Mouse (Mus musculus): ENCODE measurements around the gene Rcor2. TPM values are rescaled to one million over a fixed set of nuclear protein-coding genes. Genes with fewer than 3 reads are reported as not detected.

Rcor2 gene
- polyA plus RNA-seq, 1 experiment: 11.6 TPM

DNA sequence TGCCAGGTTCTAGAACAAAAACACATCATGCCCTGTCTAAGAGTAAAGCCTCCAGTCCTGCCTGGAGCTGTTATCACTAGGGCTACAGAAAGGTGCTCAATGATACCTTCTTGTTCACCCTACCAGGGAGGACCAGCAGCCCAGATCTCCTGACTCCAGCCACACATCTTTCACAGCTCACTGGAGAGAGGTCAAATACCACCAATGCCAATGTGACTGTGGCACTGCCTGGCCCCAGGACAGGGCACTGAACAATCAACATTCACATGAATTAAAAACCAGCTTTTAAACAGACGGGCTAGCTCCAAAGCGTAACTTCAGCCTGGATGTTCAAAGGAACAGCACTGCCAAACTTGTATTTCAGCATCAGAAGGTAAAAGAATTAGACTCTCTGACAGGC lies 31.1 kb upstream of the Rcor2 start:
- Histone ChIP-seq H3K4me1 (ENCODE audit: control insufficient read depth, insufficient read depth, low read length) (no peaks in the 10 kb centered on the region), H3K4me3 (ENCODE audit: insufficient read depth, low read length) (no peak overlapping the region), H3K27ac (ENCODE audit: insufficient read depth, low read length) (no peak overlapping the region)
- TF ChIP-seq POLR2A (IDR thresholded peaks at IDR 0.05; ENCODE audit: low read depth, low read length) (no peak), CTCF (IDR thresholded peaks at IDR 0.05; ENCODE audit: borderline replicate concordance, insufficient read depth, low read length) (no peak)

DNA sequence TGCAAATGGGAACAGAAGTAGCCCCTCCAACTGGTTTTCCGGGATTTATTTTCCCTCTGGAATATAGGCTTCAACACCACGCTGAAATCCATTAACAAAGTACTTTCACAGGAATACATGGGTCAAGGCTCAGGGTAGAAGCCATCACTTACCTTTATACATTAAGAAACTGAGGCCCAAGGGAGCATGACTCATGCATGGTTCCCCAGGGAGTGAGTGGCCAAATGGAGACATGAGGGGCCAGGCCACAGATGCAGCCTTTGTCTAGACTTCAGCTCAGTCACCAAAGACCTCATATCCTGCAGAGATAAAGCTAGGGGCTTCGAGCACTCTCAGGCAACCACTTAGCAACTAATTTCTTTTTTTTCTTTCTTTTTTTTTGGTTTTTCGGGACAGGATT lies 30.4 kb upstream of the Rcor2 start:
- Histone ChIP-seq H3K4me1 (ENCODE audit: control insufficient read depth, insufficient read depth, low read length) (no peaks in the 10 kb centered on the region), H3K4me3 (ENCODE audit: insufficient read depth, low read length) (no peak overlapping the region), H3K27ac (ENCODE audit: insufficient read depth, low read length) (no peak overlapping the region)
- TF ChIP-seq CTCF (IDR thresholded peaks at IDR 0.05; ENCODE audit: borderline replicate concordance, insufficient read depth, low read length) (no peak), POLR2A (IDR thresholded peaks at IDR 0.05; ENCODE audit: low read depth, low read length) (no peak)

DNA sequence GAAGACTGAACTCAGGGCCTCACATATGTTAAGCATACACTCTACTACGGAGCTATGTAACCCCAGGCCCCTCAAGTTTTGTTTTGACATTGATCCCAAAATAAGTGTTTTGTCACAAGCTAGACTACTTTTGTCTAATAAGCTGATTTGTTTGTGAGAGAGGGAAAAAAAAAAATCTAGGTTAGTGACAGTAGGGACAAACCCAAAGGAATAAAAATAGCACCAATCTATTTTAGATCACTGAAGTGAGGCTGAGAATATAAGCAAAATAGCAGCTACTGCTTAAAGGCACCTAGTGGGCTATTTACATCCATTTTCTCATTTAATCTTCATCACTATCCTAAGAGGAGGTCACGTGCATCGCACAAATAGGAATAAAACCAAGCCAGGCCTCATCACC lies 27.6 kb upstream of the Rcor2 start:
- Histone ChIP-seq H3K27ac (ENCODE audit: insufficient read depth, low read length) (no peak overlapping the region), H3K4me1 (ENCODE audit: control insufficient read depth, insufficient read depth, low read length) (no peaks in the 10 kb centered on the region)
- no peak for TF ChIP-seq POLR2A (IDR thresholded peaks at IDR 0.05; ENCODE audit: low read depth, low read length)
- TF ChIP-seq CTCF (IDR thresholded peaks at IDR 0.05; ENCODE audit: borderline replicate concordance, insufficient read depth, low read length): no peak

DNA sequence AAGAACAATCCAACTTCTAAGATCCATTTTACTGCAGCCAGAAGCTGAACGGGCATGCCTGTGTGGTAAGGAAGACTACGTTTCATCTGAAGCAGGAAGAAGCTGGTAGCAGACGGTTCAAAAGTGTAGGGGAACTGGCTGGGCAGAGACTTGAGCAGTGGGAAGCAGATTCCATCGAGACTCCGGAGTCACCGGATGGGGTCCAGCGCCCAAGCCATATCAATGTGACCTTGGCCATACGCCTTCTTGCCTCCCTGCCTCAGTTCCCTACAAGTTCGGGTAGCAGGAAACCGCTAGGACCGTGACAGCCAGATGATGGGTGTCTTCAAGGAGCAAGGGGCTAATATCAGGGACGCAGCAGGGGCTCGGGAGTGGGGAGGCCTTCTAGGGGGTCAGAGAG lies 26.8 kb upstream of the Rcor2 start:
- H3K4me1 ChIP-seq (ENCODE audit: control insufficient read depth, insufficient read depth, low read length): no peaks in the 10 kb centered on the region
- TF ChIP-seq POLR2A (IDR thresholded peaks at IDR 0.05; ENCODE audit: low read depth, low read length) (no peak), CTCF (IDR thresholded peaks at IDR 0.05; ENCODE audit: borderline replicate concordance, insufficient read depth, low read length) (no peak)
- peak overlapping the region; percentile 76 for H3K4me3 ChIP-seq (ENCODE audit: insufficient read depth, low read length)
- no peak overlapping the region for H3K27ac ChIP-seq (ENCODE audit: insufficient read depth, low read length)

More for the DNA sequence above, 27.6 kb upstream of the Rcor2 start:
- peak overlapping the region; percentile 76 for H3K4me3 ChIP-seq (ENCODE audit: insufficient read depth, low read length)

DNA sequence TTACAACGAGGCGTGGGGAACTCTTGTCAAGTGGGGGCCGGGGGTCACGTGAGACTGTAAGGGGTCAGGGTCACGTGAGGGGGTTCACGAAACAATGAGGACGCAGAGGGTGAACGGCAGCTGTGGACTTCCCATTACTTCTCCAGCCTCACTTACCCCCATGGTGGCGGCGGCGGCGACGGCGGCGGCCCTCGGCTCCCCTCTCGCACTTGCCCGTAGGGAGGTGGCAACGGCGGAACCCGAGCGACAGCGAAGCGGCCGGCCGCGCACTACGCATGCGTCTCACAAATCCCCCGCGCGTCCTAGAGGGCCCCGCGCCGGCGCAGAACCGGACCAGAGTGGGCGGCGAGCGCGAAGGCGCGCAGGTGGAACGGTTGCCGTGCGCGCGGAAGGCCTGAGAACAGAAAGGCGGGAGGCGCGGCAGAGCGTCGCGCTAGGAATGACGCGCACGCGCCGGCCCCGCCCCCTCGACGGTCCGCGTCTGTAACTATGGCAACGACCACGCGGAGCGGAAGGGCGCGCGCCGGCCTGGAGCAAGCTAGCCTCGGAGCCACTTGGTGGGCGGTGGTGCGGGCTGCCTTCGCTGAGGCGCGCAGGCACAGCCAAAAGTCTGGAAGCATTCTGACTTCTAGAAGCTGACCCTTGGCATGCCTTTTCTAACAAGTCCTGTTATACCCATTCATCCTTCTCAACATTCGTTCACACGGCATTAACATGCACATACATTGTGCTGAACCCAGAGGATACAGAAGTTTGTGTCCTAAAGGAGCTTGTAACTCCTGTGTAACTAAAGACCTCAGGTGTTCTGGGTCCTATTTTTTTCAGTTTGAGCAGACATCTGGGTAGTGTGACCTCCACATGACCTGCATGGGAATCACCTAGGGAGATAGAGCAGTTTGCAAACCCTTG lies 26.1 kb upstream of the Rcor2 start, which contains the start of gene Naa40:
TSS of gene Naa40 (minus strand) at position 402 of the 909 bp plus-strand sequence.
- TF ChIP-seq POLR2A (IDR thresholded peaks at IDR 0.05; ENCODE audit: low read depth, low read length) (peak; percentile 62), CTCF (IDR thresholded peaks at IDR 0.05; ENCODE audit: borderline replicate concordance, insufficient read depth, low read length) (no peak)
- Histone ChIP-seq H3K4me1 (ENCODE audit: control insufficient read depth, insufficient read depth, low read length) (no peaks in the 10 kb centered on the region), H3K4me3 (ENCODE audit: insufficient read depth, low read length) (peak within 1 kb of the TSS; percentile 76), H3K27ac (ENCODE audit: insufficient read depth, low read length) (peak within 1 kb of the TSS; percentile 29; the same call in 1 of the 2 replicates)

DNA sequence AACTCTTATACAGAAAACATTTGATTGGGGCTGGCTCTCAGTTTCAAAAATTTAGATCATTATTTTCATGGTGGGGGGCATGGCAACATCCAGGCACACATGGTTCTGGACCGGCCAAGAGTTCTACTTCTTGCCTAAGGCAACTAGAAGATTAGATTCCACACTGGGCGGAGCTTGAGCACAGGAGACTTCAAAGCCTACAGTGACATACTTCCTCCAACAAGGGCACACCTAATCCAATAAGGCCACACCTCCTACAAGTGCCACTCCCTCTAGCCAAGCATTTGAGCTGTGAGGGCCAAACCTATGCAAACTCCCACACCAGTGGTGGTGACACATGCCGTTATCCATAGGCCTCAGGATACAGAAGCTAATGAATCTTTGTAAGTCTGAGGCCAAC lies 21.1 kb upstream of the Rcor2 start:
- TF ChIP-seq POLR2A (IDR thresholded peaks at IDR 0.05; ENCODE audit: low read depth, low read length): no peak
- no peak for TF ChIP-seq CTCF (IDR thresholded peaks at IDR 0.05; ENCODE audit: borderline replicate concordance, insufficient read depth, low read length)
- no peak overlapping the region for H3K4me3 ChIP-seq (ENCODE audit: insufficient read depth, low read length)
- no peak overlapping the region for H3K27ac ChIP-seq (ENCODE audit: insufficient read depth, low read length)
- H3K4me1 ChIP-seq (ENCODE audit: control insufficient read depth, insufficient read depth, low read length): no peaks in the 10 kb centered on the region

DNA sequence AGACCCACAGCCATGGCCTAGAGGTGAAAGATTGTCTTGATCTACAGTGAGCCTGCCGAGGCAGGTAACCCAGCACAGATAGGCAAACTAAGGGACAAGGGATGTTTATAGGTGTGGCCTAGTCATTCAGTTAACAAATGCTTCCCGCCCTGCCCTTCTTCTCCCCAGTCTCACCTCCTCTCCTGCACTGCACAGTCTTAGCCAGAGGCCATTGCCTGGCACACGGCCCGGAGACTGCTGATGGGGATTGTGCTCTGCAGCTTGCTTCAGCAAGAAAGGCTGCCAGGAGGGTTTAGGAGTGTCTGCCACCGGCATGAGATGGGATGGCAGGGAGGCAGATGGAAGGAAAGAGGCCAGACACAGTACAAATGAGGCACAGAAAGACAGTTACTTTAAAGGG lies 9.2 kb upstream of the Rcor2 start:
- H3K4me1 ChIP-seq (ENCODE audit: control insufficient read depth, insufficient read depth, low read length): no peaks in the 10 kb centered on the region
- H3K4me3 ChIP-seq (ENCODE audit: insufficient read depth, low read length): no peak overlapping the region
- TF ChIP-seq CTCF (IDR thresholded peaks at IDR 0.05; ENCODE audit: borderline replicate concordance, insufficient read depth, low read length) (no peak), POLR2A (IDR thresholded peaks at IDR 0.05; ENCODE audit: low read depth, low read length) (no peak)
- no peak overlapping the region for H3K27ac ChIP-seq (ENCODE audit: insufficient read depth, low read length)

DNA sequence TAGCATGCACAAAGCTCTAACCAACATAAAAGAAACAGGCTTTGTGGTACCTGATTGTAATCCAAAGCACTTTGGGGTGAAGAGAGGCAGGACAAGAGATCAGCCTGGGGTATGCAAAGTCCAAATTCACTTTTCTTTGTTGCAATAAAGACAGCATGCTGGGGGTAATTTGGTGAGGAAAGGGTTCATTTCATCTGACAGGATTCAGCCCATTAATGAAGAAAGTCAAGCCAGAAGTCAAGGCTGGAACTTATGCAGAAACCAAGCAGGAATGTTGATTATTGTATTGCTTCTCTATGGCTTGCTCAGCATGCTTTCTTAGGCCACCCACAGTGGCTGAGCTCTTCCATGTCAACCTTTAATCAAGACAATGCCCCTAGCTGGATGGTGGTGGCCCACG lies 5.6 kb upstream of the Rcor2 start:
- no peak overlapping the region for H3K27ac ChIP-seq (ENCODE audit: insufficient read depth, low read length)
- H3K4me1 ChIP-seq (ENCODE audit: control insufficient read depth, insufficient read depth, low read length): 0 out of 2 replicates have a peak, but pooled peaks cover 3% of the 10 kb centered on the region

DNA sequence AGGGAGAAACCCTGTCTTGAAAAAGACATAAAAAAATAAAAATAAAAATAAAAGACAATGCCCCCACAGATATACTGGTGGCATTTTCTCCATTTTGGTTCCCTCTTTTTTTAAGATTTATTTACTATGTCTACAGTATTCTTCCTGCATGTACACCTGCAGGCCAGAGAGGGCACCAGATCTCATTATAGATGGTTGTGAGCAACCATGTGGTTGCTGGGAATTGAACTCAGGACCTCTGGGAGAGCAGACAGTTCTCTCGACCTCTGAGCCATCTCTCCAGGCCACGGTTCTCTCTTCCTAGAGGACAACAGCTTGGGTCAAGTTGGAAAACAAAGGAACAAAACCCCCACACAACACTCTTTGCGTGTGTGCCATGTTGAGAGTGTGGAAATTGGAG lies 5.2 kb upstream of the Rcor2 start:
- Histone ChIP-seq H3K4me3 (ENCODE audit: insufficient read depth, low read length) (no peak overlapping the region), H3K27ac (ENCODE audit: insufficient read depth, low read length) (no peak overlapping the region)
- TF ChIP-seq CTCF (IDR thresholded peaks at IDR 0.05; ENCODE audit: borderline replicate concordance, insufficient read depth, low read length) (no peak), POLR2A (IDR thresholded peaks at IDR 0.05; ENCODE audit: low read depth, low read length) (no peak)

More for the DNA sequence above, 5.6 kb upstream of the Rcor2 start:
- no peak overlapping the region for H3K4me3 ChIP-seq (ENCODE audit: insufficient read depth, low read length)
- no peak for TF ChIP-seq POLR2A (IDR thresholded peaks at IDR 0.05; ENCODE audit: low read depth, low read length)
- no peak for TF ChIP-seq CTCF (IDR thresholded peaks at IDR 0.05; ENCODE audit: borderline replicate concordance, insufficient read depth, low read length)

DNA sequence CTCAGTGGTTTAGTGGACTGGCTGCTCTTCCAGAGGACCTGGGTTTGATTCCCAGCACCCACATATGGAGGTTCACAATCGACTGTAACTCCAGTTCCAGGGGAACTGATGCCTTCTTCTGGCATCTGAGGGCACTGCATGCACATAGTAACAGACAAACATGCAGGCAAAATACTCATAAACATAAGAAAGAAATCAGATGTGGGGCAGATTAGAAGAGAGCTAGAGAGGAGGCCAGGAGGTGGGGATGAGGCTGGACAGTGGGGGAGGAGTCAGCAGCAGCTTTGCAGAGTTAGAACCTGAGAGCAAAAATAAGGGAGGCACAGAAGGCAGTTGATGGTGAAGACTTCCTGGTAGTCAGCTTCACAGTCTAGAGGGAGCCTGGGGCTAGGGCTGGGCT lies 4.5 kb upstream of the Rcor2 start:
- H3K4me3 ChIP-seq (ENCODE audit: insufficient read depth, low read length): no peak overlapping the region
- no peak for TF ChIP-seq POLR2A (IDR thresholded peaks at IDR 0.05; ENCODE audit: low read depth, low read length)
- no peak for TF ChIP-seq CTCF (IDR thresholded peaks at IDR 0.05; ENCODE audit: borderline replicate concordance, insufficient read depth, low read length)
- H3K4me1 ChIP-seq (ENCODE audit: control insufficient read depth, insufficient read depth, low read length): 0 out of 2 replicates have a peak, but pooled peaks cover 3% of the 10 kb centered on the region
- no peak overlapping the region for H3K27ac ChIP-seq (ENCODE audit: insufficient read depth, low read length)

More for the DNA sequence above, 5.2 kb upstream of the Rcor2 start:
- 0 out of 2 replicates have a peak, but pooled peaks cover 3% of the 10 kb centered on the region for H3K4me1 ChIP-seq (ENCODE audit: control insufficient read depth, insufficient read depth, low read length)
